Mouse (Mus musculus) CH12.LX (cell line): ENCODE measurements around the gene Alpk3. TPM values are rescaled to one million over a fixed set of nuclear protein-coding genes. Genes with fewer than 3 reads are reported as not detected.
A peak's percentile ranks its signal among the peaks of the same experiment; 100 is the strongest.

Source experiments
- DNase-seq: peaks from one replicate; pipeline ENCODE4 v3.0.0-alpha.2; 2013; ENCODE audit errors: extremely low read depth
- H3K27ac ChIP-seq: 2 replicates; pipeline ENCODE4 v1.5.1; 2012; ENCODE audit warnings: low read depth, mild to moderate bottlenecking, control low read depth, moderate library complexity; ENCODE audit not compliant: insufficient read depth
- H3K27me3 ChIP-seq: replicated peaks from 2 replicates; pipeline ENCODE3; 2012; ENCODE audit warnings: inconsistent platforms
- H3K36me3 ChIP-seq, 2 experiments: replicated peaks in 1 of 2; 2 replicates each; pipeline versions ENCODE3 to v1.6.1; 2012; ENCODE audit warnings: inconsistent platforms in 1 of 2, low read length in 1 of 2, mild to moderate bottlenecking in 1 of 2, mixed read lengths in 1 of 2, moderate library complexity in 1 of 2; ENCODE audit not compliant: control insufficient read depth in 1 of 2, insufficient read depth in 1 of 2
- H3K4me1 ChIP-seq, 2 experiments: 2 replicates each; pipeline ENCODE4 v1.6.1; 2012; ENCODE audit warnings: inconsistent platforms in 1 of 2, moderate library complexity in 1 of 2; ENCODE audit not compliant: insufficient read depth in 2 of 2, control insufficient read depth in 1 of 2
- H3K4me2 ChIP-seq: 2 replicates; pipeline ENCODE4 v1.6.1; 2012; ENCODE audit warnings: low read depth, mild to moderate bottlenecking, control low read depth; ENCODE audit not compliant: poor library complexity, insufficient read depth, severe bottlenecking
- H3K4me3 ChIP-seq, 3 experiments: fragments of 150-350 bp in 1 of 3; sonication (generic) in 1 of 3; replicated peaks in 1 of 3; 2 replicates each; pipeline versions ENCODE3 to v1.5.1; 2011 to 2012; ENCODE audit warnings: low read depth in 2 of 3, low read length in 2 of 3, mild to moderate bottlenecking in 2 of 3, moderate library complexity in 2 of 3, control low read depth in 1 of 3, improper control_type of control experiment in 1 of 3, inconsistent platforms in 1 of 3, mixed read lengths in 1 of 3; ENCODE audit not compliant: poor library complexity in 1 of 3
- H3K79me2 ChIP-seq: replicated peaks from 2 replicates; pipeline ENCODE4 v1.6.1; 2012; ENCODE audit warnings: mild to moderate bottlenecking, moderate library complexity; ENCODE audit not compliant: control insufficient read depth, poor library complexity, insufficient read depth, severe bottlenecking; ENCODE audit errors: extremely low read depth
- H3K9ac ChIP-seq: 2 replicates; pipeline ENCODE4 v1.6.1; 2012; ENCODE audit warnings: low read depth, mild to moderate bottlenecking, control low read depth, moderate library complexity; ENCODE audit not compliant: insufficient read depth
- H3K9me3 ChIP-seq: replicated peaks from 2 replicates; pipeline ENCODE3; 2012; ENCODE audit warnings: low read length, inconsistent platforms, mixed read lengths
- CHD1 ChIP-seq: IDR thresholded peaks from 2 replicates; pipeline ENCODE4 v1.6.1; 2012; ENCODE audit warnings: low read depth, low read length, improper control_type of control experiment, inconsistent platforms
- ELF1 ChIP-seq: IDR thresholded peaks from 2 replicates; pipeline ENCODE4 v1.6.1; 2014; ENCODE audit warnings: low read depth, mild to moderate bottlenecking, inconsistent platforms, low read length, improper control_type of control experiment
- HCFC1 ChIP-seq: IDR thresholded peaks from 2 replicates; pipeline ENCODE4 v1.6.1; 2012; ENCODE audit warnings: low read depth, mild to moderate bottlenecking, inconsistent platforms, low read length, improper control_type of control experiment
- JUN ChIP-seq: IDR thresholded peaks from 2 replicates; pipeline ENCODE4 v1.6.1; 2011; ENCODE audit warnings: low read depth, mild to moderate bottlenecking, low read length, improper control_type of control experiment, moderate library complexity; ENCODE audit not compliant: insufficient read depth
- JUND ChIP-seq: conservative IDR thresholded peaks from 2 replicates; pipeline ENCODE4 v1.6.1; 2011; ENCODE audit warnings: low read depth, low read length, improper control_type of control experiment
- MAFK ChIP-seq: IDR thresholded peaks from 2 replicates; pipeline ENCODE4 v1.6.1; 2011; ENCODE audit warnings: low read length, improper control_type of control experiment; ENCODE audit not compliant: insufficient replicate concordance
- MAX ChIP-seq: IDR thresholded peaks from 2 replicates; pipeline ENCODE4 v1.6.1; 2011; ENCODE audit warnings: low read length, improper control_type of control experiment
- MEF2A ChIP-seq: IDR thresholded peaks from 2 replicates; pipeline ENCODE4 v1.6.1; 2014; ENCODE audit warnings: low read depth, mild to moderate bottlenecking, inconsistent platforms, low read length, improper control_type of control experiment, borderline replicate concordance
- MYC ChIP-seq: IDR thresholded peaks from 2 replicates; pipeline ENCODE4 v1.6.1; 2011; ENCODE audit warnings: low read depth, mild to moderate bottlenecking, improper control_type of control experiment, low read length
- PAX5 ChIP-seq: IDR thresholded peaks from 2 replicates; pipeline ENCODE4 v1.6.1; 2012; ENCODE audit warnings: low read length, inconsistent platforms, mixed read lengths
- SMC3 ChIP-seq: IDR thresholded peaks from 2 replicates; pipeline ENCODE4 v1.6.1; 2011; ENCODE audit warnings: low read depth, low read length, improper control_type of control experiment
- TCF12 ChIP-seq: IDR thresholded peaks from 2 replicates; pipeline ENCODE4 v1.6.1; 2014; ENCODE audit warnings: low read depth, mild to moderate bottlenecking, inconsistent platforms, low read length, improper control_type of control experiment
- UBTF ChIP-seq: IDR thresholded peaks from 2 replicates; pipeline ENCODE4 v1.6.1; 2012; ENCODE audit warnings: low read depth, mild to moderate bottlenecking, inconsistent platforms, low read length, improper control_type of control experiment, moderate library complexity
- USF1 ChIP-seq: IDR thresholded peaks from 2 replicates; pipeline ENCODE4 v1.6.1; 2014; ENCODE audit warnings: low read depth, mild to moderate bottlenecking, inconsistent platforms, low read length, improper control_type of control experiment
- USF2 ChIP-seq: conservative IDR thresholded peaks from 2 replicates; pipeline ENCODE4 v1.6.1; 2011; ENCODE audit warnings: low read depth, low read length, improper control_type of control experiment
- ZC3H11A ChIP-seq: IDR thresholded peaks from 2 replicates; pipeline ENCODE4 v1.6.1; 2012; ENCODE audit warnings: low read depth, mild to moderate bottlenecking, inconsistent platforms, low read length, improper control_type of control experiment
- ZMIZ1 ChIP-seq: IDR thresholded peaks from 2 replicates; pipeline ENCODE4 v1.6.1; 2012; ENCODE audit warnings: low read depth, mild to moderate bottlenecking, inconsistent platforms, low read length, improper control_type of control experiment
- dilution Hi-C: fragments of 300-500 bp; cut with MboI; formaldehyde crosslinking; loops from 2 replicates; pipeline ENCODE4 v1.14.3; 2020; ENCODE audit warnings: low sequenced_read_pairs; ENCODE audit not compliant: extremely low pct_unique_long_range_greater_than_20kb, extremely low pct_ligation_motif_present
- in situ Hi-C: fragments of 300-500 bp; cut with MboI; formaldehyde crosslinking; loops from 3 replicates; pipeline ENCODE4 v1.14.3; 2019; ENCODE audit warnings: low sequenced_read_pairs, low pct_ligation_motif_present, low pct_unique_long_range_greater_than_20kb, mixed read lengths
- polyA plus RNA-seq: library from polyadenylated mRNA; unstranded; fragments of >175 nt; gene quantifications from 2 replicates; pipeline ENCODE4 v1.2.1, GENCODE M21; 2012; ENCODE audit warnings: low read depth; ENCODE audit not compliant: insufficient read length
- total RNA-seq, 2 experiments: library from RNA; depleted of rRNA; stranded (reverse); fragments of 300-350 nt in 1 of 2; fragments of >200 nt in 1 of 2; gene quantifications; 2 replicates each; pipeline ENCODE4 v1.2.3; 2012 to 2014

Gene Alpk3
- total and polyA plus RNA-seq, 3 experiments = 0.13 to 1.1 (median 0.64) TPM

DNA sequence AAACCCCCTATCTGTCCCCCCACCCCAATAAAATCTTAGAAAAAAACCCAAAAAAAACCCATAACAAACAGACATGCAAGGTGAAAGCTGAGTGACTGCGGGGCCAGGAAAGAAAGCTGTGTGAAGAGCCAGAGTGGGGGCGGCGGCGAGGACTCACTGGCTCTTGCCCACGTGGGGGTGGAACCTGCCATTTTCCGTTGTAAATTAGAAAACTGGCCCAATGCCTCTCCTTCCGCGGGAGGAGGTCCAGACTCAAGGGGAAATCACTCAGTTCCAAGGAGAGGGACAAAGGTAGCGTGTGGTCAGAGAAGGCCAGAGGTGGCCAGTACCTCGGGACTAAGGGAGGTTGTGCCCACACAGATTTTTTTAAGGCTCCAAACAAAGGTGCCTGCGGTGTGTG is 4.5 kb downstream of the Alpk3 start:
- no peaks in the 10 kb centered on the region for H3K36me3 ChIP-seq
- peaks cover 0 to 6% of the 10 kb centered on the region in 2 experiments; a peak in 2 of 4 replicates for H3K4me1 ChIP-seq
- in situ Hi-C loops = loop anchor here (25.0 kb wide), 1 partner anchor 325 kb away; no protein-coding TSS in a partner anchor
- TF ChIP-seq CHD1 = no peak
- TF ChIP-seq MEF2A = no peak
- no peak for TF ChIP-seq ELF1
- TF ChIP-seq MAFK = no peak
- no peak for TF ChIP-seq JUN
- no peak for TF ChIP-seq SMC3
- TF ChIP-seq JUND = no peak
- TF ChIP-seq USF1 = no peak
- no peak for TF ChIP-seq ZMIZ1
- no peak for TF ChIP-seq ZC3H11A
- no peak for TF ChIP-seq UBTF
- no peak for TF ChIP-seq HCFC1
- no peak for TF ChIP-seq PAX5
- TF ChIP-seq MAX = no peak
- no peak for TF ChIP-seq TCF12
- TF ChIP-seq MYC = no peak
- no peak for TF ChIP-seq USF2
- TF ChIP-seq, all 38 proteins: peak for 0
- H3K27ac ChIP-seq = no peak overlapping the region
- no peaks in the 10 kb centered on the region for H3K9me3 ChIP-seq
- no peaks in the 10 kb centered on the region for H3K79me2 ChIP-seq
- H3K4me3 ChIP-seq = no peak overlapping the region
- 0 out of 2 replicates have a peak overlapping the region, but pooled peaks have one; percentile 30 for H3K4me2 ChIP-seq
- H3K9ac ChIP-seq = no peak overlapping the region
- peaks cover 9% of the 10 kb centered on the region for H3K27me3 ChIP-seq
- DNase-seq = no peak
- dilution Hi-C loops = no loop called here

GRCm38 (mm10) chr7:81063332-81063731 is 5.9 kb downstream of the Alpk3 start:
- TF ChIP-seq USF2 = no peak
- DNase-seq = no peak
- dilution Hi-C loops = no loop called here
- Histone ChIP-seq H3K27ac (no peak overlapping the region), H3K36me3 (no peaks in the 10 kb centered on the region), H3K9ac (no peak overlapping the region), H3K79me2 (no peaks in the 10 kb centered on the region), H3K9me3 (no peaks in the 10 kb centered on the region), H3K27me3 (peaks cover 9% of the 10 kb centered on the region), H3K4me3 (no peak overlapping the region), H3K4me2 (no peak overlapping the region), H3K4me1 (peaks cover 0 to 6% of the 10 kb centered on the region in 2 experiments; a peak in 2 of 4 replicates)
- in situ Hi-C loops = loop anchor here (25.0 kb wide), 1 partner anchor 326 kb away; no protein-coding TSS in a partner anchor
